19 mouse cellular contexts compared by ENCODE assay signal in the genomic region with DNA sequence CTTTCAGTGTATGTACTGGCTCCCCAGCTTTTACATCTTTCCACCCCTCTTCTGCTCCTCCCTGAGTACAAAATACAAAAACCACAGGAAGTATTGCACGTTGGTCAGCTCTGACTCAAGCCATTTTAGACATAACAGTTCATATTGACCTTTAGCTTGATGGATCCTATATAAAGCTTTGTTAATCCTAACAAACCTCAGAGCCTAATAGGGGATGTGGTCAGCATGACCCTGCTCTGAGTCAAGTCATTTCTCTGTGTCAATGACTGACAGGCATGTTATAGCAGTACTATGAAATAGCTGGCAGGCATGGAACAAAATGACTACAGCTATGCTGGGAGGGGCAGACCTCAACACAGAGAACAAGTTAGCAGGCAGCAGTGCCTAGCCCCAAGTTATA. TPM values are rescaled to one million over a fixed set of nuclear protein-coding genes. Genes with fewer than 3 reads are reported as not detected.
A peak's percentile ranks its signal among the peaks of the same experiment; 100 is the strongest.
DNase-seq lines count a peak whose midpoint lies in the region; ATAC-seq lines count a peak whose summit lies in the region.
"Had no signal": no experiment of that assay in that cellular context is flagged by ENCODE, and none has a peak within 500 bp of the region (broad histone marks: within the 10 kb centered on the region; RNA-seq: fewer than 3 reads in every experiment).

No protein-coding gene starts in this region.

- ATAC-seq in granulocyte monocyte progenitor cell, adult 5-6 weeks (replicated peaks; ENCODE audit: poor library complexity, severe bottlenecking), result no peak
- ATAC-seq: CD4-positive, CD25-positive, alpha-beta regulatory T cell, adult 4 months; forebrain, embryonic 13.5 days; forebrain, embryonic 15.5 days; forebrain, postnatal 0 days had no signal

- peak; percentile 19 for DNase-seq in heart, adult 11 months
- no peak for DNase-seq in heart, adult 9 months (ENCODE audit: low spot score in 2 of 2)
- DNase-seq in 3134 (ENCODE audit: extremely low read depth, insufficient read length, low spot score) (peak; percentile 26), 416B (ENCODE audit: low read depth) (peak; percentile 94), NIH3T3 (ENCODE audit: low read depth) (peak; percentile 33)
- DNase-seq in urinary bladder, postnatal 25 days (ENCODE audit: low spot score), result no peak
- DNase-seq: adrenal gland, adult 2 months; adrenal gland, postnatal 10 days; adrenal gland, postnatal 25 days; cerebellum, adult 11 months; cerebellum, adult 18-20 months; cerebellum, adult 8-10 months; cerebellum, adult 9-11 months; cerebellum, postnatal 25 days; forebrain, postnatal 0 days had no signal

RNA-seq across cellular contexts. Expression of a gene that starts 3.3 kb away (rescaled TPM):
- total RNA-seq in granulocyte monocyte progenitor cell, adult 5-6 weeks (2014; fragmentation: Nextera tagmentation), result 77.1 and 77.9 TPM in 2 replicates
- total RNA-seq in granulocyte monocyte progenitor cell, adult 5-6 weeks (2017), result 70.8 and 81.2 TPM in 2 replicates

Comparison
In these comparisons a context has a peak if more than half of its experiments do, and no peak if none do; other contexts are left out.
1. DNase-seq: peak in heart, adult 11 months (single experiment), 3134 (single experiment), 416B (single experiment) and NIH3T3 (single experiment); none in heart, adult 9 months (0 of 2) and urinary bladder, postnatal 25 days (single experiment).